Mouse (Mus musculus) megakaryocyte, embryonic 14.5 days (primary cell): ENCODE measurements around the gene Sema6d.

Experiments used
- FLI1 ChIP-seq: IDR thresholded peaks from 2 replicates; pipeline ENCODE4 v1.6.1; 2012; ENCODE audit warnings: low read length, inconsistent platforms, mixed read lengths
- GATA1 ChIP-seq: IDR thresholded peaks from 3 replicates; pipeline ENCODE4 v1.6.1; 2012; ENCODE audit warnings: mixed read lengths, low read length, inconsistent platforms, borderline replicate concordance

DNA sequence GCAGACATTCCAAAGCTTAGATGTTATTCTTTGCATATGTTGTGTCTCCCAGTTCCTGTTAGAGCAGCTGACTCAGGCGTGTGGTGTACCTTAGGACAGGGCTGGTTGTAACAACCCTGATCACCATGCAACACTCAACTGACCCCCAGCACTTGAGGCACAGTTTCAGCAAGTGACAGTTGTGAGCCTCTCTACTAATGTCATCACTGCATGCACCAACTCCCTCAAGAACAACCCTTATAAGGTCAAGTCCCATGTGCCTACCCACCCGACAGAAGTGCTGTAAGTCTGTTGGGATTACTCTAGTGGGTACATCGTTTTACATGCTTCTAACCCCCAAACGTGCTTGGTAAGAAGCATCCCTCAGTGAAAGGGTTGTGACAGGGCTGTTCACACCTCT, 418.0 kb downstream of the Sema6d start:
- TF ChIP-seq GATA1 (no peak), FLI1 (no peak)
